Mouse (Mus musculus): ENCODE measurements around the gene Sirt7.
A peak's percentile ranks its signal among the peaks of the same experiment; 100 is the strongest.

Gene Sirt7

DNA sequence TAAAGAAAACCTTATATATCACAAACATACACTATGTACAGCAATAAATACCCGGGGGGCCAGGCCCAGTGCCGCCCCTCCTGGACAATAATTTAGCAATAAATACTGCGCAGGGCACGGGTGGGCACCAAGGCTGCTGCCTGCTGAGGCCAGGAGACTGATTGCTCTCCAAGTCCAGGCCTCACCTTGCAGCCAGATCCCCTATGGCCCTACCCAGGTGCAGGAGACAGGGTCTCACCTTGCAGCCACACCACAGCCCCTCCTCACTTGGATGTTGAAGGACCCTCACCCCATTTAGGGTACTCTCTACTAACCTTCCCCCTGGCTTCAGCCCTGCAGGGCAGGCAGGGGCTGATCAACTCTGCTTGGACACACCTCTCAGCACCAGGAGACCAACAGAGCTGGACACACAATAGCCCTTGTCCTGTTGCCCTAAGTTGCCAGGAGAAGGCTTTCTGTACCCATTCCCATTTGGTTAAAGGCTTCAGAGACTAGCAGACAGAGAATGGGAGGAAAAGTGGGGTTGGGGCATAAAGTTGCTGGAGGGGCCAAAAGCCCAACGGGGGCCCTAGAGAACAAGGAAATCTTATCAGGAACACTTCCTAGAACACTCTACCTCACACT, at the start of gene Sirt7:
Gene Sirt7, minus strand, starts transcription at position 89 of the 624 bp plus-strand sequence.
- DNase-seq (ENCODE audit: low spot score in 2 of 2), result no peak

DNA sequence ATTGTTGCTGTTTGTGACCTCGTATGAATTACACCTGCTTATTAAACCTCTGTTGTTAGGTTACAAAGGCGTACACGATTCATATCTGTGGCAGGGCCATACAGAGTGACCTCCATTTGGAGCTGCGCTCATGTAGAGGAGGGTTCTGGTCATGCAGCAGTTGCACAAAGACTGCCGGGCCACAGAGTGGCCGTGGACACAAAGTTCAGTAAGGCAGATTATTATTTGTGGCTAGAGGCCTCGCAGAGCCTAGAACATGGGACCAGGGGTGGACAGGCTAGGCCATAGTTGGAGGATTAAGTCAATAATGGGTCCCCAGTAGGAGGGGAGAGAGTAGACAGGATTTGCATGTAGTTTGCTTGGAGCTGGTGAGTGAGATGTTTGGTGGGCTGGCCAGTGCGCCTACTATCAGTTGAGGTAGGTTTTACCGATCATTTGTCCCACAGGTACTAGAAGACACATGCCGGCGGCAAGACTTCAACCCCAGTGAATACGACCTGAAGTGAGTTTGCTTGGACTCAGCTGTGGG, 48.6 kb upstream of the Sirt7 start:
- no peak for DNase-seq (ENCODE audit: low spot score in 2 of 2)

DNA sequence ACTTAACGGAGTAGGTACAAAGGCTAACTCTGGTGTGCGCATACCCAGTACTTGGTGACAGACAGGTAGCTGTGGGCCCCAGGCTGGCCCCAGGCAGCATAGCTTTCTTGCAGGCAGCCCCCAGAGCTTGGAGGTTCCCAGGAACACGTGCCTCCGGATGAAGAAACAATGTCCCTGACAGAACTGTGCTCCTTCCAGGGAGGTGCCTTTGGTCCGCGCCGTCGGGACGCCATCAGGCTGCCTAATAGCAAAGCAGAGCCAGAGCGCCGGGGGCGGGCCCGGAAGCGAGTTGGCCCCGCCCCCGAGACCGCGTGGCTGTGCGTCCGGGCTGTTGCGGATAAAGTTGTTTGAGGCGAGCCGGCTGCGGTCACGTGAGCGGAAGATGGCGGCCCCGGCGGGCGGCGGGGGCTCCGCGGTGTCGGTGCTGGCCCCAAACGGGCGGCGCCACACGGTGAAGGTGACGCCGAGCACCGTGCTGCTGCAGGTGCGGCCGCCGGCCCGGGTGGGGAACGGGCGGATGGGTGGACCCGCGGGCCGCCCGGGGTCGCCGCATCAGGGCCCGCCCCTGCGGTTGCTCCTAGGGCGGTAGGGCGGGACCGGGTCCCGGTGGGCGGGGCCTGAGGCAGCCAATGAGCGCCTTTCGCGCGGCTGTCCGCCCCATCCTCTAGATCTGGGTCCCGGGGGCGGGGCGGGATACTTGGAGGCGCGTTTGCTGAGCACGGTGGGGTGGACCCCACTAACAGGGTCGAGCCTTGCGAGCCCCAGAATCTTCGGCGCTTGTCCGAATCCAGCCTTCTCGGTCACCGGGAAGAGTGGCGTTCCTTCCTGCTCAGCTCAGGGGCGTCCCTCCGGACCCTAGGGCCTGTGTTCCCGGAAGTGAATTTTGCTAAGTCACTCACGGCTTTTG, 47.9 kb upstream of the Sirt7 start, which contains the start of gene Aspscr1:
Gene Aspscr1, plus strand, starts transcription at position 287 of the 907 bp plus-strand sequence.
- DNase-seq (ENCODE audit: low spot score in 2 of 2), result peak; percentile 95 to 97

DNA sequence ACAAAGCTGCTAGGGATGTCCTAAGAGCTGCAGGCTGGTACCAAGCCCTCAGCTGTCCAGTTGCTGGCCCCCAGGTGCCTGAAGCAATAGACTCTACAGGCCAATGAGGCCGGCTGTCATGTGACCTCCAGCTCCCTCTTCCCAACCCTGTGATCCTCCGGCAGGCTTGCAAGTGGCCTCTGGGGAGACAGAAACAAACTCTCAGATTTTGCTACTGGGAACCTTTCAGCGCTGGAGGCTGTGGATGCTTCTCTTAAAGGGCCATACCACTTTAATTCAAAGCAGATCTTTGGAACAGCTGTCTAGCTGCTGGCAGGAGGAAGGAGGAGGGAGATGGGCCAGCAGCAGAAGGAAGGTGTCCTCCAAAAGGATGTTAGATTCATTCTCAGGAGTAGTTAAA, 41.6 kb upstream of the Sirt7 start:
- no peak for DNase-seq (ENCODE audit: low spot score in 2 of 2)

DNA sequence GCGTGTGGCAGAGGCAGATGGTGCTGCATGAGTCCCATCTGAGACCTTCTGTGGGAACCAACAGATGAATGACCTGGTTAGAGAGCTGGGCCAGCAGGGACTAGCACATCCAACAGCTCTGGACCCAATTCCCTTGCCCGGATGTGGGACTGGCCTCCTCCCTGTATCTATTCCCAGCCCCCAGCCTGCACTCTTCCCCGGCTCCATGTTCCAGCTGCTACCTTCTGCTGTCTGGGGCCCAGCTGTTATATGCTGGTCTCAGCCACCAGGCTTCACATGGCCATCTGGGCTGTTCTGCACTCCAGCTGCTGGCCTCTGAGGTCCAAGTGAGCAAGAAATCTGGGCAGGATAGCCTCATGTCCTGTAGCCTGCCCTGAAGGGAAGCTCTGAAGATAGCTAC, 40.4 kb upstream of the Sirt7 start:
- DNase-seq (ENCODE audit: low spot score in 2 of 2), result no peak

DNA sequence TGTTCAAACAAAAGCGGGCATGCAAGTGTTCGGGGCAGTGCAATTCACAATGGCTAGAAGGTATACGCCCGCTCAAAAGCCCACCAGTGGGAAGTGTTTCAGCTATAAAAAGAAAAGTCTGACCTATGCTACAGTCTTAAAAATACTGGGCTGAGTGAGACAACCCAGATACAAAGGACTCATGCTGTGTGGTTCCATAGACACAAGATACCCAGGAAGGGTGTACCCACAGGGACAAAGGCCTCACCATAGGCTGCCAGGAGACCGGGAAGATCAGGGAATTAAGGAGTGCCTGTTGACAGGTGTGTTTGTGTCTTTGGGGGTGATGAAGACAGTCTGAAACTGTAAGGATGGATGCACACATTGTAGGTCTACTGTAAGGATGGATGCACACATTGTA, 38.7 kb upstream of the Sirt7 start:
- DNase-seq (ENCODE audit: low spot score in 2 of 2), result no peak

DNA sequence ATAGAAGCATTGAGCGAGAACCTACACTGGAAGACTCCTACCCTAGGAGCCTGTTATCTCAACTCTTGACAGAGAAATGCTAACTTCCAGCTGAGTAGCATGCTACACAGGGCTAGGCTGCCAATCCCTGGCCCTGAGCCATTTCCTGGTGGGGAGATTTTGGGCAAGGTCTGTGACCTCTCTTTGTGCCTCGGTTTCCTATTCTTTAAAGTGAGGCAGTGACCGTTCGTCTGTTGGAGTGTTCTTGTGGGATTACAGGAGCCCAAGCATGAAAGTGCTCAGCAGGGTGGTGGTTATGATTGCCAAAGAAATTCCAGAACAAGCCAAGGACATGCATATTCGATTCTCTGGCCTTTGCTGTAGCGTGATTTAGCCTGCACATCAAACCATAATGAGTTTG, 37.7 kb upstream of the Sirt7 start:
- no peak for DNase-seq (ENCODE audit: low spot score in 2 of 2)

DNA sequence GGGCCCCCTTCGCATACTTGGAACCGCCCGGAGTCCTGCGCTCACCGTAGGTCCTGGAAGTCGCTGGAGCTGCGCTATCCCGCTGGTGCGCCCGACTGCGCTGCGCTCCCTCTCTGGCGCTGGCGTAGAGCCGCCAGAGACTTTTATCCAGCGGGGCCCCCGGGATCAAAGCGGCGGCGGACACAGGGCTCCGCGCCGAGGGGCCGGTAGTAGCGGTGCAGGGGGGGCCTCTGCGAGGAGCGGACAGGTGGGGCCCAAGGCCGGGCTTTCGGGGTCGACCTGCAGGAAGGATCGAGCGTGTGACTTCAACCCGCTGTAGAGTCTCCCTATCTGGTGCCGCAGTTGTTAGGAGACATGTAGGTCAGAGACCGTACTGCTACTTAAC, 36.0 kb upstream of the Sirt7 start, which contains the start of gene Notum:
Gene Notum, minus strand, starts transcription at position 100 of the 385 bp plus-strand sequence.
- DNase-seq (ENCODE audit: low spot score in 2 of 2), result no peak

DNA sequence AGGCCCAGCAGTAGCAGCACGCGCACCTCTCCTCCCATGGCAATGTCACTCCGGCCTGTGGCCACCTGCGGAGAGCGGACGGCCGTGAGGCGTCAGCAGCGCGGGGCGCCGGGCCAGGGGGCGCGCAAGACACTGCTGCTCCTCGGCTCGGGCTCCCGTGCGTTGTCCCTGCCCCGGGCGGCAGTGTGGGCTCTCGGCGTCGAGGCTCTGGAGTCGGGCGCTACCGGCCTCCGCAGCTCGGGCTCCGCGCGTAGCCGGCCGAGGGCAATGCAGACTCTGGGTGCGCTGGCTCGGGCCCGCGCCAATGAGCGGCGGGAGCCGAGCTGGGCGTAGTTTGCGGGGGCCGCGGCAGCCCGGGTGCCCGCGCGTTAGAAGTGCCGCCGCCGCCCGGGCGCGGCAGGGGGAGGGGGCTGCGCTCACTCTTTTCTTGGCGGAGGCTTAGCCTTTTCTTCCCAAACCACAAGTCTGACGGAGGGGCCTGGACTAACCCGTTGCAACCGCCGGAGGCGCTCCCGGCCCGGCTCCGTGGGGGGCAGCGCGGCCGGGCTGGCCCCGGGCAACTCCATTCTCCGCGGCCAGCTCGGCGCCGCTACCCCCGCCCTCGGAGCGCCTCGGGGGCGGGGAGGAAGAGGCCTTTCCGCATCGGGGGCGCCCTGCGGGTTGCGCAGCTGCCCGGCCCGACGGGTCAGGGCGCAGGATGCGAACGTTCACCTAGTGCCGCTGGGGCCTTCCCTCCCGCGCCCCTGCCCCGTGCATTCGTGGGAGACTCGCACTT, 35.4 kb upstream of the Sirt7 start:
- DNase-seq (ENCODE audit: low spot score in 2 of 2), result no peak

DNA sequence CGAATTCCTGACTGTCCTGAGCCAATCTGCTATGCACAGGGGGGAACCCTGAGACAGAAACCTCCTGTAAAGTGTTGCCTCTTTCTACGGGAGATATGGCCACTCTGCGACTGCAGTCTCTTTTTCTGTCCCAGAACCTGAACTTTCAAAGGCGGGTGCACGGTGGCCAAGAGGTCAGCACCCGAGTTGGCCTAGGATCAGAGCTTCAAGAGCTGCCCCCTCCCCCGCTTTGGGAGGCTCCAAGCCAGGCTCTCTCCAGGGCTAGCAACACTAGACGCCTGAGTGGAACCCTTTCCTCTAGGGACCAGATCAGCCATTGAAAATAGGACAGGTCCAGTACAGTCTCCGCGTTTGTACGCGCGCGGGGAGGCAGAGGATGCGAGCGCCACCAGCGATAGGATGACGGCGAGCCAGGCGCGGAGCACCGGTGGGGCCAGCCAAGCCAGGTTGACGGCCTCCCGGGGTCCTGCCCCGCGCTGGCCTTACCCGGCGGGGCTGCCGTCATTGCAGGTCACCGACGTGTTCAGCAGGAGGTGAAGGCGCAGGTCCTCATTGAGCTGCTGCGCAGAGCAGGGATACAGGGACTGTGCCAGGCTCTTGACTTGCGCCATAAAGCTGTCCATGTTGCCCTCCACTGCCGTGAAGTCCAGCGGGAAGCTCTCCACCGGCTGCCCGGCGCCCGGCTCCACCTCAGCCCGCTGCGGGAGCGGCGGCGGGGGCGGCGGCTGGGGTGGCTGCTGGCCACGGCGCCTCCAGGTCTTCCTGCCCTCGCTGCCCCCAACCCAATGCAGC, 34.7 kb upstream of the Sirt7 start:
- DNase-seq (ENCODE audit: low spot score in 2 of 2), result no peak

DNA sequence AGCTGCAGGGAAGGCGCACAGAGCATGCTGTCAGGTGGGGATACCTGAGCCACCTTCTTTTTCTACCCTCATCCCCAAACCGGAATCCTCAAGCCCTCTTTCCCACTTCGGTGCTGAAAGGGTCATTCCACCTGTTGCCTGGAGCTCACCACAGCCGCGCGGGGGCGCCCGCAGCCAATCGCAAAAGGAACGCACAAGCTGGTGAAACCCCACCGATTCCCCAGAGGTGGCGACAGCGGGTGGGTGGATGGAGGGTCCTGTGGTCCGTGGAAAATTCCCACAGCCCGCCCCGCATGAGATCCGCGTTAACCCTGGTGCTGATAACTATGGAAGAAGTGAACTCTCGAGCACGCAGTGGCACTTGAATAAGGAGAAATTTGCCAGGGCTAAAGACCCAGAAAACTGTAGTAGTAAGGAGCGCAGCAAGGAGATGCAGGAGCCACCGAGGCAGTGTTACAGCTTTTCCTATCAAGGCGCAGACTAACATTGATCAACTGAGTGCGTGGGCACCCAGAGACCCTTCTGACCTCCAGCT, 33.9 kb upstream of the Sirt7 start:
- DNase-seq (ENCODE audit: low spot score in 2 of 2), result peak; percentile 64 to 88

DNA sequence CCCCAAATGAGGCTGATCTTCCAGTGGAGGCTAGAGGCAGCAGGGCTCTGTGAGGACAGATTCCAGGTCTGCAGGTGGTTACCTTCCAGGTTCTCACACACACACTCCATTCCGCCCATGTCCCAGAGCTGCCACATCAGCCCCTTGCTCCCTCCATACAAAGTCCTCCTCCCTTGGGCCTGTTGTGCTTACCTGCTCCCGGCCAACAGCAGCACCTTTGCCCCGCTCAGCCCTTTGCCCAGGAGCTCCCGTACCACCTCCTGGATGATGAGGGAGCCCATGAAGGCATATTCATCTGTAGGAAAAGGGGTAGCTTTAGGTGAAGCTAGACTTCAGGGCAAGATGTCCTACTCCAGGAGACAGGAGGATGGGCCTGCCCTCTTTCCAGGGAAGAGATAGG, 32.3 kb upstream of the Sirt7 start:
- no peak for DNase-seq (ENCODE audit: low spot score in 2 of 2)

DNA sequence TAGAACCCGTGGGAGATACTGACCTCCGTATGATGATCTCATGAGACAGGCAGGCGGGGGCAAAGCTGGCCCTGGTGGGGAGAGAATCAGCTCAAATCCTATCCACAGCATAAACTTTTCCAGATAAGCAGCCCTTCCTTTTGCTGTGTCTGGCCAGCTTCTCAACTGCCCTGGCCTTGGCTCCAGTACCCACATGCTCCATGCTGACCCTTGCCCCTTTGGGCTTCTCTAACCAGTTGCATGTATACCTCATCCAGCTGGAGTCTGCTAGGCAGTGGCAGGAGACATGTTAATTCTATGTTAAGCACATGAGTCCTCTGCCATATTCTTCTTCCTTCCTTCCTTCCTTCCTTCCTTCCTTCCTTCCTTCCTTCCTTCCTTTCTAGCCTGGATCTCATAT, 29.7 kb upstream of the Sirt7 start:
- DNase-seq (ENCODE audit: low spot score in 2 of 2), result no peak

DNA sequence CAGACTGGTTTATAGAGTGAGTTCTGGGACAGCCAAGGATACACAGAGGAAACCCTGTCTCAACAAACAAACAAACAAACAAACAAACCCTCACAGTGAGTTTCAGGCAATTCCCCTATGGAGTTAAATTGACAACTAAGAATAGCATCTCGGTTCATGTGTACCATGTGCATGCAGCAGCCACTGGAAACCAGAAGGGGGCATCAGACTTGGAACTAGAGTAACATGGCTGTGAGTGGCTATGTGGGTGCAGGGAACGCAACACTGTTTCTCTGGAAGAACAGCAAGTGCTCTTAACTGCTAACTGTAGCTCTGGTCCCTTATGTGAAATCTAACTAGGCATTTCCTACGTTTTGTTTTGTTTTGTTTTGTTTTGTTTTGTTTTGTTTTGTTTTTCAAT, 26.8 kb upstream of the Sirt7 start:
- no peak for DNase-seq (ENCODE audit: low spot score in 2 of 2)

DNA sequence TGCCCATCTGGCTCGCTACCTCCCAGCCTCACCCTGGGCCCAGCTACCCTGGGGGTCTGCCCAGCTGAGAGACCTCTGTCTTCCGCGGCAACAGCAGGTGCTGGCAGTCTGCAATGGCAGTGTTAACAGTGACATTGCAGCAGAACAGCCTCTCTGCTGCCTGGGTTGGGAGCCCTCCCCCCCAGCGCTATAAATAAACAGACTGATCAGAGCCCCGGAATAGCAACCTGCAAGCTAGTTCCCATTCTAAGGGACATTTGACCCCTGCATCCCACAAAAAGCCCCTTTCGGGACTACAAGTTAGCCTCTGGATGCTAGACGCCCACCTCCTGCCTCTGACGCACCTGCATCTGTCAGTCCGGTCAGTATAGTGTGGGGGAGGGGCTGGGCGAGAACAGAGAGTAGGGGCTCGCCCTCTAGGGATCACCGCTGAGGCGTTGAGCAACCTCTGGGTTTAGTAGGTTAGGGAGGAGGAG, 23.0 kb upstream of the Sirt7 start, which contains the start of gene Myadml2:
Gene Myadml2, minus strand, starts transcription at position 158 of the 476 bp plus-strand sequence.
- DNase-seq (ENCODE audit: low spot score in 2 of 2), result peak in 1 of 2 experiments; percentile 28

DNA sequence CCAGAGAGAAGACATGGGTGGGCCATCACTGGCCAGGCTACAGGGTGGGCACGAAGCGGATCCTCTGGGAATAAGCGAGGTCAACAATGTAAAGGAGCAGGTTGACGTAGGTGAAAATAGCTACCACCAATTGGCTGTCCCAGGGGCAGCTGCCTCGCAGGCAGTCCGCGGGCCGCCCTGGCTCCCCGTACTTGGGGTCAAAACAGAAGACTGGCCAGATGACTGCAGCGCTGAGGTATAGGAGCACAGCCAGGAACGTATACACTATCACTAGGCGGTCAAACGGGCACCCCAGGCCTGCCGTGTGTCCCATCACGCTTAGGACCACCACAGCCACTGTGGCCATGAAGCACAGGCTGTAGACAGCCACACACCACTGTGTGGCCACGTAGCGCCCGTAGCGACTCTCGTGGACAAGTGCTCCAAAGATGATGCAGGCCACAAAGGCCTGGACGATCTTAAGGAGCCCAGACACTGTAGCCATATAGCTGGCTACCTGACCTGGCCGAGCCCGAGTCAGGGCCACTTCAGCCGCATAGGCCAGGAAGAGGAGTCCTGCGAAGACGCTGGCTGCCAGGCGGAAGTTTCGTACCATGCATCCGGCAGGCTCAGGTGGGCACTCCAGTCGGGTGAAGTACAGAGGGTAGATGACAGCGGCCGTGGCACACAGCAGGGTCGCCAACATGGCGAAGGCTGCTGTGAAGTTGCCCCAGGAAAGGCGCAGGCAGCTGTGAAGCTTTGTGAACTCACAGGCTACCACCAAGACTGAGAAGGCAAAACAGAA, 22.2 kb upstream of the Sirt7 start:
- no peak for DNase-seq (ENCODE audit: low spot score in 2 of 2)

DNA sequence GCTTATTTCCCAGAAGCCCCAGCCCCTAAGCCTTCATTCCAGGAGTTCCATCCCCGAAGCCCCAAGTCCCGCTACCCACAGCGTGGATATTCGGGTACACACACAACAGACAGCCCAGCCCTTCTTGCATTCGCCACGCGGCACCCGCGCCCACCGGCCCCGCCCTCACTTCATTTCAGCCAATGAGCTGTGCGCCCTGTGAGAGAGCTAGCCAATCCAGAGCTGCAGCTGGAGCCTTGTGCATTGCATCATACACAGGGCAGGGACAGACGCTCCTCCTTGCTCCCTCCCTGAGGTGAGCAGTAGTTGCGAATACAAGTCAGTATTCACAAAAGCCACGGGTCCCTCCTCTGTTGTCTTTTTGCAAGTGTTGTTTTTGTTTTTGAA, 18.6 kb upstream of the Sirt7 start, which contains the start of gene Pycr1:
Gene Pycr1, minus strand, starts transcription at position 169 of the 387 bp plus-strand sequence.
- peak; percentile 93 to 94 for DNase-seq (ENCODE audit: low spot score in 2 of 2)

DNA sequence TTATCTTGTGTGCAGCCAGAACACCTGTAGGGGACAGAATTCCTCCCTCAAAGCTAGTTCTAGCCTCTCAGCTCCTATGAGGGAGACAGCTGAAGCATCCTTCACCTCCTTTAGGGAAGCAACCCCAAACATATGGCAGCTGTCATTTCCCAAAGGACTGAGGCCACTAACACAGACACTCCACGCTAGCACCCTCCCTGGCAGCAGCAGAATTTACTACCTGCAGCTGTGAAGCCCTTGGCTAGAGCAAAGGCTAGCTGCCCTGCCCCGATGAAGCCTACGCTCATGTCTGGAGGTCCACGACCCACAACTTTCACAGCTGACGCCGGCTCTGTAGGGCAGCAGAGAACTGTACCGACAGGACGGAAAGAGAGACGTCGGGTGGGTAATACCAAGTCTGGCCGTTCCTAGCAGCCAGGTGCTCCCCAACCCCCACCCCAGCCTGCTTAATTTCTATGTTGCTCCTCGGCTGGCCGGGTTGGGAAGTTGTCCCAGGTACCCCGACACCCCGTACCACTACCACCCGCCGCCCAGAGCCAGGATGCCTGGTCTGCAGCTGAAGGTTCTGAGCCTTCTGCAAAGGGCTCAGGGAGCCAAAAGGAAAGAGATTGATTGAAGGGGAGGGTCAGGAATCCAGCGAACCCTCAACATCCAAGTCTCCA, 18.0 kb upstream of the Sirt7 start:
- peak in 1 of 2 experiments; percentile 28 for DNase-seq (ENCODE audit: low spot score in 2 of 2)

DNA sequence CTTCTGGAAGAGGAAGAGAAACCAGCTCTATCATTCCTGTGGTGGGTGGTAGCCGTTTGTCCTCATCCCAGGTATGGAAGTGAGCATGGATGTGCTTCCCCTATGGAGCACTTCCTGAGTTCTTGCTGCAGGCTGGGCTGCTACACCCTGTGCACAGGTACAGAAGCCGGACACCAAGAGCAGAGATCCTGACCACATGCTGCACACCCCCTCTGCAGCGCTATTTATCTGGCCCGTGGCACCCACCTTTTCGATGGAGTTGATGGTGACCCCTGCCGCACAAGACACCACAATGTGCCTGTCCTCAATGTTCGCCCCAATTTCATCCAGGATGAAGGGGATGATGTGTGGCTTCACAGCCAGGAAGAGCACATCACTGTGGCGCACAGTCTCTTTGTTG, 16.8 kb upstream of the Sirt7 start:
- no peak for DNase-seq (ENCODE audit: low spot score in 2 of 2)

All from thymus, postnatal 10 days (tissue).